Mouse (Mus musculus) stomach, postnatal 0 days (tissue): ENCODE data around the gene Bnc2.

ENCODE experiments used
- CTCF ChIP-seq: IDR thresholded peaks from 2 replicates; pipeline ENCODE4 v1.5.1; 2016; ENCODE audit warnings: antibody characterized with exemption, low read depth, mild to moderate bottlenecking, moderate library complexity
- EP300 ChIP-seq: optimal IDR thresholded peaks from 2 replicates; pipeline ENCODE3; 2016; ENCODE audit warnings: antibody characterized with exemption

DNA sequence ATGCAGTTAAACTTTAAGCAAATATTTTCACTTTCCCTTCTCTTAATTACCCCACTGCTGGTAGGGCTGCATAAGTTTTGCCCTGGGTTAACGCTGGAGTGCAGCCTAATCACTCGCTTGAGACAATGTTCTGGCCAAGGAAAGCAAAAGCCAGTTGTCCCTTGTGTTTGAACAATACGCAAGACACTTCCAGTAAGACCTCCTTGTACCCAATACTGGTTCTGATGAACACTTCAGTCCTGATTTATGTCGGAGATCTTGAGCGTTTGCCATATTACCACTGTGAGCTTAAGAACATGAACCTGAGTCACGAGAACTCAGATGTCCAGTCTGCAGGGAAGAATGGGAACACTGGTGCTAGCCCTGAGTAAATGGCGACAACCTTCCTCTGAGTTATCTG, 47.5 kb downstream of the Bnc2 start:
- TF ChIP-seq EP300: no peak
- no peak for TF ChIP-seq CTCF
